Mouse (Mus musculus) cerebellum, adult 8-10 months (tissue): ENCODE measurements around the gene Ciita.
A peak's percentile ranks its signal among the peaks of the same experiment; 100 is the strongest.

ENCODE experiments used
- DNase-seq: peaks from one replicate; pipeline ENCODE4 v3.0.0; 2022

Ciita gene

GRCm38 (mm10) chr16:10479857-10480256 is at the start of gene Ciita:
Gene Ciita (plus strand): TSS chr16:10480059.
- no peak for DNase-seq

DNA sequence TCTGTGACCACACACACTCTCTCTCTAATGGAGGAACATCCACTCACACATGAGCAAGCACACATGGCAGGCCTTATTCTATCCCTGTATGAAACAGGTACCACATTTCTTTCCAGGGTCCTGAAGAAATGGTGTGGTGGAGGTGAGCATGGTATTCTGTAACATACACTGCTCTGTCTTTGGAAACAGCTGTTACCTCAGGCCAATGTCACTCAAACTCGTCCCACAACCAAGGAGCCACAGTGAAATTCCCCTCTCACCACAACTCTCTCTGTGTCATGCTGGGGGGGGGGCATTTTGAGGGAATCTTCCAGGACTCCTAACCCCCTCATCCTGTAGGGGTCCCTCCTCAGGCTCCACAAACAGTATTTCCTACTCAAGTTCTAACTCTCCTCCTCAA is 47.9 kb upstream of the Ciita start:
- no peak for DNase-seq

GRCm38 (mm10) chr16:10432387-10432786 is 47.5 kb upstream of the Ciita start:
- DNase-seq = no peak

DNA sequence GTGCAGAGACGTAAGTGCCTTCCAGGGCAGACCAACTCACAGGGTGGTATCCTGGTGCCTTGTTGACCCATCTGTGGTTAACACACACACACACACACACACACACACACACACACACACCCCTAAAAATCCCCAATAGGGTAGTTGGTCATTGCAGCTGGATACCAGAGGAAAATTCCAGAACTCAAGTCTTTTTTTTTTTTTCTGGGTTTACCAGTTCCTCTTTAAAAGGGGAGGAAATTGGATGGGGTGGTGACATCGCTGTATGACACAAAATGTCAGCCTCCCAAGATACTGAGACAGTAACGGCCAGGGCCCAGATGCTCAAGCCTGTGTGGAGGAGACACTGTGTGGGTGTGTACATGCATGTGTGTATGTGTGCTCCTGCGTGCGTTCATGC is 46.5 kb upstream of the Ciita start:
- no peak for DNase-seq

DNA sequence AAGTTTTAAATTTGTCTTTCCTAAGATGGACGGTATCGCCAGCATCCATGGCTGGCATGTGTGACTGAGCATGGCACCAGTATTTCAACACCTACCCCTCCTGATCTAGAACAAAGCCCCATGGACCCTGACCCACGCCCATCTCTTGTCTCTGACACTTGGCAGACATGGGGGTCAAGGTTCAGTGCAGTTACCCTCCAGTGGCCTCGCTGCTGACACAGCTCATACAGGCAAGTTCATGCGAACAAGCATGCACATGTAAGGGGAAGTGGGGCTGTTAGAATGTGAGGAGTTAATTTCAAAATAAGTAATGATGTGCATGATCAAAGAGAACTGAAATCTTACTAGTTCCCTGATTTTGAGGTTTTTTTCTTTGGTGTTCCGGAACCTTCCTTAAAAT is 43.7 kb upstream of the Ciita start:
- DNase-seq = no peak

GRCm38 (mm10) chr16:10438055-10438454 is 41.8 kb upstream of the Ciita start:
- DNase-seq = no peak

GRCm38 (mm10) chr16:10441328-10441727 is 38.5 kb upstream of the Ciita start:
- DNase-seq = no peak

- no peak for DNase-seq
These were observed 38.1 kb upstream of the Ciita start for GRCm38 (mm10) chr16:10441761-10442160.

- DNase-seq = no peak
These were observed 36.1 kb upstream of the Ciita start for GRCm38 (mm10) chr16:10443723-10444122.

DNA sequence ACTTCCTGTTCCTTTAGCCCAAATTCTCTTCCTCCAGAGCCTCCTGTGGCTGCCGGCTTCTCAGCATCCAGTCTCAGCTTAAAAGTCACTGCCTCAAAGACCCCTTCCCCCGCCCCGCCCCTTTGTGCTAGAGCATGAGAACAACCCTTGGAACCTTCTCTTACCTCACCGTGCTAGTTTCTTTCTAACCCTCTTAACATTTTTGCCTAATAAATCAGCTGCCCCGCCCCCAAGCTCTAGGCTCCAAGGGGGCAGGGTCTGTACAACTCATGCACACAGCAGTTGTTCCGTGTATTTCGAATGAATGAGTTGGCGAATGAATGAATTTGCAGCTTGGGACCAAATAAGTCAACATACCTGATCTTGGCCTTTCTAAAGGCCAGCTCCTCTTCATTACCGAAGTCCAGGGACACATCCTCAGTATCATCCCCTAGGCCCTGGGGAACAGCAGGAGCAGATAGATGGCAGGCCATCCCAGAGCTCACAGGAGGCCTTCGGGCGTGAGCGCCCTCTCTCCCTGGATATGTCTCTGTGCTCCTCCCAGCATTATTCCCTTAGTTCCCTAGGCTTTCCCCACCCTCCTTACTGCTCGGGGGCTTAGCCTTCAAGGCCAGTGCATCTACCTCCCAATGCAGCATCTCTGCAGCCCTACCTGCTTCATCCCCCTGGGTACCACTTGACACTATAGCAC is 33.1 kb upstream of the Ciita start:
- no peak for DNase-seq

DNA sequence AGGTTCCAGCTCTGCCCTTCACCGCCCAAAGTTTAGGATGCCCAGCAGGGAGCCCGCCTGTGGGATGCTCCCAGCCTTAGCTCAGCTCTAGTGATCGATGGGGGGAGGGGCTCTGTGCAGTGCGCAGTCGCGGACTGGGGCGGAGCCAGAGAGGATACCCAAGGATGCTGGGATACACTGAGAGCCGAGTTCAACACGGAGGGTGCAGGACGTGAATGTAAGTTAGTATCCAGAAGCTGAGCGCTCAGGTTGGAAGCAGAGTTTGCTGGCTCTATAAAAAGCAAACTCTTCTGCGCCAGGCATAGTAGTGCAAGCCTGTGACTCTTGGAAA is 32.6 kb upstream of the Ciita start, which contains the start of gene Tvp23a:
Gene Tvp23a (minus strand): TSS at position 99 of the 331 bp plus-strand sequence.
- DNase-seq = peak; percentile 84

DNA sequence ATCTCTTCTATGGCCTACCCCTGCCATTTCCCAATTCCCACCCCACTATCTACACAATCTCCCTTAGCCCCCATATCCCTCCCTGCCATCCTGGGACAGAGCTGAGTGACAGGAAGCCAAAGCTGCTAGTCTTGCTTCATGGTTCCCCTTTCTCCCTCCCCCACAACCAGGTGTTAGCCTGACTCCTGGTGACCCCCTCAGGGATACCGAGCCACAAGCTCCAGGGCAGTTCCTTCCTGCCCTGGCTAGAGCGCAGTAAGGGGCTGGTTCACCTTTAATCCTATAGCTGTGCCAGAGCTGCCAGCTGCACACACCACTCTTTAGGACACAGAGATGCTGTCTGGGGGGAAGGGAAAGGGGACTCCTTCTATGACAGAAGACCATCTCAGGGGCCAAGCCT is 32.1 kb upstream of the Ciita start:
- DNase-seq = peak; percentile 8

- no peak for DNase-seq
These were observed 30.9 kb upstream of the Ciita start for GRCm38 (mm10) chr16:10448931-10449330.

DNA sequence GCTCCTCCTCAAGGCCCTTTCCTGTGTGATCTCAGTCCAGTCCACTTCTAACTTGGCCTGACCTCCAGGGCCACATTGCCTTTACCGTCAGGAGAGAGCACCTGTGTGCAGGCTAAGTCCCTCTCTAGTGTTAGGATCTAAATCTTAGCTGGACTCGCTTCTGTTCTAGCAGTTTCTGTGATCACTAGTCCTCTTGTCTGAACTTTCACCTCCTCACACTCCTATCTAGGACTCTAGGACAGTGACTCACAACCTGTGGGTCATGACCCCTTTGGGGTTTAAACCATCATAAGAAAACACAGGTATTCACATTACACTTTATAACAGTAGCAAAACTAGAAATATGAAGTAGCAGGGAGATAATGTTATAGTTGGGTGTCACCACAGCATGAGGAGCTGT is 28.0 kb upstream of the Ciita start:
- DNase-seq = no peak

- DNase-seq = peak; percentile 20
These were observed 27.4 kb upstream of the Ciita start for GRCm38 (mm10) chr16:10452445-10452896.

DNA sequence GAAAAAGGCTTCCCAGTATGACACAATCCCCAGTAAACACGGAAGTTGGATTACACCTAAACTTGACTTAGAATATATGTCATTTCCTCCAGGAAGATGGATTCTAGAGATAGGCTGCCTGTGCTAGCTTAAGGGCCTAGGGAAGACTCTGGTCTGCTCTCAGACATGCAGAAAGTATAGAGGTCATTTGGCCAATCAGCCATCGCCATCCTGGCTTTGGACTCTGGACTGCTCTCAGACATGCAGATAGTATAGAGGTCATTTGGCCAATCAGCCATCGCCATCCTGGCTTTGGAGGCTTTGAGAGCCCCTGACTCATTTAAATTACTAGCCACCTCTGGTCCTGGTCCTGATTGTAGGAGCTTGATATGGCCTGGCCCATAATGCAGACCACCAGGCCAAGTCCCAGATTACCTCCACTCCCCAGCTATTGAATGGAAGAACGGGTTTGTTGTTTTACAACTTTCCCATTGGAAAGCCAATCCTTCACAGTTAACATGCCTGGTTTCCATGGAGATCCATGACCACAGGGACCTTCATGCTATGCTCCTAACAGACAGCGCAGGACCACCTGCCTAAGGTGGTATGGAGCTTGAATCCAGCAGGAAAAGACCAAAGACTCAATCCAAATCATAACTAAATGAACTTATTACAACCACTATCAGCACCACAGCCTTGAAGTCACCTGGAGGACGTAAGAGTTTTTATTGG is 25.8 kb upstream of the Ciita start:
- DNase-seq = no peak

- no peak for DNase-seq
These were observed 25.3 kb upstream of the Ciita start for GRCm38 (mm10) chr16:10454583-10454974.

DNA sequence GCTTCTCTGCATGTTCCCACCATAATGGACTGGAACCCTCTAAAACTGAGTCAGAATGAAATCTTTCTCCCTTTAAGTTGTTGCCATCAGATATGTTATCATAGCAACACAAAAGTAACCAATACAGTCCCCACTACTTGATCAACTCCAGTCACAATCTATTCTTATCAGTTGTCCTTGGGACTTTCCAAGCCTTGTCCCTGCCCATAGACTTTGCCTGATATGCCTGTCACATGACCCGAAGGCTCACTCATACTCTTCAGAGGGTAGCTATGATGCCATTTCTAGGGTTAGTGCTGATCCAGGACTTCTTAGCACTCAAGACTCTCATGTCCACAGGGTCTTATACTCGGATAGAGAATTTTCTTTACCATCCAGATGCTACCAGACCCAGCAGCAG is 19.7 kb upstream of the Ciita start:
- no peak for DNase-seq

GRCm38 (mm10) chr16:10461178-10461577 is 18.7 kb upstream of the Ciita start:
- no peak for DNase-seq

DNA sequence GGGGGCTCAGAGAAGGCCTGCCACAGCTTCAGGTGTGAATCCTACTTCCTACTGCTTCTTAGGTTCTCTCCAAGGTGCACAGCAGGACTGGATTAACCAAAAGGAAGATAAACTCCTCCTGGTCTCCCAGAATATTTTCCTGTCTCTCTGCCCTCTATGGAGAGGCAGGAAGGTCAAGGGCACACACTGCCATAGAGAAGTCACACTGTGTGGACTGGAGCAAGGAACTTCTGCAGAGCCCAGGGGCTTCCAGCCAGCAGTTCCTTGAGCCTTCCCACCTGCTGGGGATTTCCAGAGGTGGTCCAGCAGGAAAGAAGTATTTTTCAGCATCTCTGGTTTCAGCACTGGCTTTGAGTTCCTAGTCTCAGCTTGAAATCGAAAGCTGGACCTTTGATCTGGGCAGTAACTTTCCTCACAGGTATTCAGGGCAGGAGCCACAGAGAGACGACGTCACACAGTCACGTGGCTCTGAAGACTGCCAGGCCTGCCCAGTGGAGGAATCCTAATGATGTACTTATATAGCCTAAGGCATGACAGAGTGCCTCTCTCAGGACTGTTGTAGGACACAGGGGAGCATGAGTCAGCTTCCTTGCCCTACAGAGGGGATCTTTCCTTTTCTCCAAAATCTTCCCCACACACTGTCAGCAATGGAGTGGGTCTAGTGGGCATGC is 14.7 kb upstream of the Ciita start:
- DNase-seq = no peak

- DNase-seq = no peak
These were observed 12.3 kb upstream of the Ciita start for GRCm38 (mm10) chr16:10467391-10468107.

- DNase-seq = no peak
These were observed 11.7 kb upstream of the Ciita start for GRCm38 (mm10) chr16:10468201-10468600.

GRCm38 (mm10) chr16:10471950-10472349 is 7.9 kb upstream of the Ciita start:
- no peak for DNase-seq
